Mouse (Mus musculus) liver, adult (tissue): ENCODE data around the gene Tcf21.

Experiments
- GATA4 ChIP-seq: IDR thresholded peaks from 2 replicates; pipeline ENCODE4 v1.6.1; 2014; ENCODE audit warnings: mild to moderate bottlenecking, low read length; ENCODE audit not compliant: insufficient replicate concordance

Tcf21 gene

DNA sequence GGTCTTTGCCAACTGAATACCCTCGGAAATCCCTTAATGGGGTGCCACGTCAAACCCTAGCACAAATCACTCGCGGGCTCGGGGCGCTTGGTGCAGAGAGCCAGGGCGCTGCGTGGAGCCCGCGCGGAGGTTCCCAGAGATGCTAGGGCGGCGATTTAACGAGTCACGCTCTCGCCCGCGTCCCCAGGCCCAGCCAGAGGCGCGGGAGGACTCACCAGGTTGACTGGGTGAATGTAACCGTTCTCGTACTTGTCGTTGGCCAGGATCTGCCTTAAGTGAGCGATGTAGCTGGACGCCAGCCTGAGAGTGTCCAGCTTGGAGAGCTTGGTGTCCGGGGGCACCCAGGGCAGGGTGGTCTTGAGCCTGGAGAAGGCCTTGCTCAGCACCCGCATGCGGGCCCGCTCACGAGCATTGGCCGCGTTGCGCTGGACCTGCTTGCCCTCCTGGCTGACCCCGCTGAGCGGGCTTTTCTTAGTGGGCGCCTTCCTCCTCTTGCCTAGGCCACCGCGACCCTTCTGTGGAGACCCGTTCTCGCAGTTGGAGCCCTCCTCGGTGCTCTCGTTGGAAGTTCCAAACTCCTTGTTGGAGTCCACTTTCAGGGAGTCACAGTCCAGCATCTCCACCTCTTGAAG is 619 bp downstream of the Tcf21 start:
- TF ChIP-seq GATA4: no peak

DNA sequence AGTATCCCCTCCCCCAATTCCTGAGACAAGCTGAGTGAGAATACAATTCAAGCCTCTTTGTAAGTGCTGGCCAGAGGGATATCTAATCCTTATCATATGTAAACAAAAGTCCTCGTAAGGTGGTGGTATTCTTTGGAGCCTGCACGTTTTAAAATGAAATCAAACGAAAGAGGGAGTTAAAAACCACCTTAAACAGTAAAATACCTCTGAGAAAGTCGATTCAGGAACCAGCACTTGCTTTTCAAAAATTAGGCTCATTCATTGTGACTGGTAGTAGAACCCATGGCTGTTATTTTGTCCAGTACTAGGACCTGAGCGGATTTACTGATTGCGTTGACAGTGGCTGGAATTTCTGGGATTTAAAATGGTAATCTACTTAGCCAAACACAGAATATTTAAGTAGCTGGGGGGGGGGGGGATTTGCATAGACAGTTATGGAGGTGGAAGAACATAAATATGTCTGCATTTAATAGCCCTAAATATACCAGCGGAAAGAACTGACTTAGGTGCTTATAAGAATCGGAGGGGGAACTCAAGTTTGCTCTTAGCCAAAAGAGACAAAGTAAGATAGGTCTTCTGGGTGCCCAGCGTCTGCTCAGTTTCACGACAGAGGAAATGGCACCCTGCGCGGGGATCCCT is 1.3 kb downstream of the Tcf21 start:
- no peak for TF ChIP-seq GATA4

DNA sequence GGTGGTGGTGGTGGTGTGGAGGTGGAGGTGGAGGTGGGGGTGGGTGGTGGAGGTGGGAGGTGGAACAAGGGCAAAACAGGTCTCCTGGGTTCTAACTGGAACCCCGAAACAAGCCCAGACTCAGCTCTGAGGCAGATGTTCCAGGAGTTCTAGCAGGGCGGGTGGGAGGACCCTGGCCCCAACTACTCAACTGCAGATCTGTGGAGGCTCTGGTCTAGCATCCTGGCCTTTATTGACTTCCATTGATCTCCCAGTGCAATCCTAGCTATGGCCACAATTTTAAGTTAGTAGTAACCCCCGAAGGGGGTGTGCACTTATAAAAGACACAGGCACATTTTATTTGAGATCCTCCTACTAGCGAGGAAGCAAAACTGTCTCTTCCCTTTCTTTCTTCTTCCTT is 2.0 kb downstream of the Tcf21 start:
- no peak for TF ChIP-seq GATA4

DNA sequence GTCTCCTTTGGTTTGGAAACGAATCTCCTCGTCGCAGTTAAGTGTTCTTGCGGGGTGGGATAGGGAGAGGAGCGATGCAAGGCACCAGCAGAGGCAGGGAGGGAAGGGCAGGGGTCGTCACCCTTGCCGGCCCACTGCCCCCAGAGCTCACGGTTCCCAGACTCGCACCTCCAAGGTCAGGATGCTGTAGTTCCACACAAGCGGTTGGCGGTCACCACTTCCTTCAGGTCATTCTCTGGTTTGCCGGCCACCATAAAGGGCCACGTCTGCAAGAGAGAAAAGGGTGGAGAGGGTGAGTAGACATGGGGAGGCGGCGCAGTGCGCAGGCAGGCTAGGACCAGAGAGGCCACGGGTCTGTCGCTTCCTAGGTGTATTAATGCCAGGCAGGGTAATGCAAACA is 2.4 kb downstream of the Tcf21 start:
- no peak for TF ChIP-seq GATA4

DNA sequence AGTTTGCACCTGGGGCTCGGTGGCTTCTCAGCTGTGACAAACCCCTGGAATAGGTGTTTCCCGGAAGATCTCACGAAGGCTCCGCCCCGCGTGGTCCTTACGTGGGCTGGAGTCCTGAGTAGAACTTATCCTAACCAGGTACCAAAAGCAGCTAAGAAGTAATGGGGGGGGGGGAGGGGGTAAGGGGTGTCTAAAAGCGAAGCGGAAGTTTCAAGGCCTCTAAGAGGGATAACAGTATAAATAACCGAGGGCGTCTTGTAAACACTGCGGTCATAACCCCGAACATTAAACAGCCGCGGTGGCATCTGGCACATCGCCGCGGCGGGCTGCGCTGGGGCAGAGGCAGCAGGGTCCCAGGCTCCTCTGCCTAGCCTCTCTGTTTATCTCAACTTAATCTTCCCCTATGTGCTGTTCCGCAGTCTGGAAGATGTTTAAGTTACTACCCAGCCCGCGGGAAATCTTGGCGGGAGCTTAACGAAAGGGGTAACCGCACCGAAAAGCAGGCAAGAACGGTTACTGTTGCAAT is 3.7 kb downstream of the Tcf21 start:
- TF ChIP-seq GATA4: no peak

DNA sequence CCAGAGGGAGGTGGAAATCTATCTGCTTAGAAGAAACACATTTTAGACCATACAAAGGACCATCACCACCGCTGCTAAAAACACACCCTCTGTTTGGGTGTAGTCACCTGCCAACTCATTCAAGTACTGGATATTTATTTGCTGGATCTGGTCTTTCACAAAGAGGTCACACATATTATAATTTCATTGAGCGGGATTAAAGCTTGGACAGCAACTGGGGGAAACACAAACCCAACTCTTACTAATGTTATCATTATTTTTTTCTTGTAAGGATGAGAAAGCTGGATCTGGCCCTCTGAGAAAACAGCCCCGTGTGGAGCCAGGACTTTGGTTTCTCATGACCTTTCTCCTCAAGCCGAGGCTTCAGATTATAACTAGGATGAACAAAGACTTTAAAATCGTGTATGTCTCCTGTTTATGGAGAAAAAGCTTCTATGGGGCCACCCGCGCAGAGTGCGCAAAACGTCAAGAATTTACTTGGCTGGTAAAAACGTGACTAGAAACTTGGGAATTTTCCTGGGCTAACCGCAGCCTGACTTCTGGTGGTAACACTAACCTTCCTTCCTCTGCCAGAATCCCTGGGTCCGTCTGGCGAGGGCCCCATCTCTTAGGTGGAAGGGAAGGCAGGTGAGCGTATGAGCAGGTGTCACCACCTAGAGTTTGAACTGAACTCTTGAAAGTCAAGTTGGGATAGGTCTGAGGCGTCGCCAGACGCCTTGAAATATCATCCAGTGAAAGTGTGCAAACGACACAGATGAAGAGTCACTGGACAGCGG is 4.3 kb downstream of the Tcf21 start:
- TF ChIP-seq GATA4: no peak

DNA sequence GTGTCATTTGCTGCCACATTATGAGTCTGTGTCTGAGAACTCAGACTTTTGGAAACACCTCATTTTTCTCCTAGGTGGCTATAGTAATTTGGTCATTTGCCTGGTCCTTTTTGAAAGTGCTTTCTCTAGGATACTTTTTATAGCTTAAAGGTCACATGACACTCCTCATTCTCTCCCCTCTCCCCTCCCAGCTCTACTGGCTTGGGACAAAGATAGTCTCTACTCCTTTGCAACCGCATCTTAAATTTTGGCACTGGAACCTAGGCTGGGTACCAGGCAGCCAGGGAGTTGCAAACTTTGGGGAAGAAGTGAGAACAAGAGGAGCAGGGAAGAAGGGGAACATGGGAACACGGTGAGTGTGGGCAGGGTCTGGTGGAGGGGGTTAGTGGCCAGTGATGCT is 5.2 kb downstream of the Tcf21 start:
- TF ChIP-seq GATA4: no peak

DNA sequence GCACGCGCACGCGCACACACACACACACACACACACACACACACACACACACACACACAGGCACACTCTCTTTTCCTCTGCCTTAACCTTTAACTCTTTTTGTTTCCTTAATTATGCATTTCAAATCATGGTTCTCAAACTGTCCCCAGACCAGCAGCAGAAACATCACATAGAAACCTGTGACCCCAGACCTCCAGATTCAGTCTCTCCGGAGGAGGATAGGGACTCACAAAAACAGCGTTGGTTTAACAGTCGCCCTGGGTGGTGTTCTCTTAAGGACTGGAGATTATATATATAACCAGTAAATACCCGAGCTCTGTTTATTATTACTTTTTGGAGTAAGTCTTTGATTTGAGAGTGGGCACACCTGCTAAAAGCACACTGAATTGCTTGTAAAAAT is 5.7 kb downstream of the Tcf21 start:
- TF ChIP-seq GATA4: no peak

DNA sequence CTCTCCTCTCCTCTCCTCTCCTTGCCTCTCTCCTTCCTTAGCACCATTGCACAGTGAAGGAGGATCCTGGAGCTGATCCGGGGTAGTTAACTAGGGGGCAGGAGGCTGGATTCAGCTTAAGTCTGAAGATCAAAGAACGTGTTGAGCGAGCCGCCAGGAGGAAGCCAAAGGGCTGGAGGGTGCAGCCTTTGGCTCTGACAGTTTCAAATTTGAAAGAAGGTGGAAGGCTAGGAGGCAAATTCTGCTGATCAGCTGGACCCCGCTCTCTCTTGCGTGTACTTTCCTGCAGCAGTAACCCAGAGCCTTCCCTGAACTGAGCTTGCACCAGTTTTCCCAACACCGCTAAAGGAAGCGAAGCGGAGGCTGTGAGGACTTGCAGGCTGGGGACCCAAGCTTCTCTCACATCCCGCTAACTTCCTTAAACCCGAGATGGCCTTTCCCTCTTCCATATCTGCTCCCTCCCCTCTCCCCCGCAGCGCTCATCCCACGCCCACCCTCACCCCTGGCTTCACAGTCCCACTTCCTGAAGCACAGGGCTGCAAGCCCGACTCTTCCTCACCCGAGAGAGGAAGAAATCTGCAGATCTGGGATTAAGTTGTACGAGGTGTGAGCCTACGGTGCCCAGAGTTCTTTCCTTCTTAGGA is 6.5 kb downstream of the Tcf21 start:
- TF ChIP-seq GATA4: no peak

DNA sequence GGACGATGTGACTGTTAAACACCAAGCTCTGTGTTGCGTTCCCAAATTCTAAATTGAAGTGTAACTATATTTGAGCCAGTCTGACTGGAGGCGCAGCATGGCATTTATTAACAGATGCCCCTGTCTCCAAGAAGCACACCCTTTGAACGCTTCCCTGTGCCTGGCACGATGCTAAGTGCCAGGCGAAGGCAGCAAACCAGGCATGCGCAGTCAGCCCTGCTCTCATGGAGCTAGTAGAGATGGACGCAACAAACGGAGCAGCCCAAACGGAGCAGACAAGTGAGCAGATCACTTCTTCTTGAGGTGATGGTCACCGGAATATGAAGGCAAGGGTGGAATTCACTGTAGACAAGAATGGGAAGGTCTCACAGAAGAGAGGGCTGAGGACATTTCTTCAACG is 8.1 kb downstream of the Tcf21 start:
- TF ChIP-seq GATA4: no peak

DNA sequence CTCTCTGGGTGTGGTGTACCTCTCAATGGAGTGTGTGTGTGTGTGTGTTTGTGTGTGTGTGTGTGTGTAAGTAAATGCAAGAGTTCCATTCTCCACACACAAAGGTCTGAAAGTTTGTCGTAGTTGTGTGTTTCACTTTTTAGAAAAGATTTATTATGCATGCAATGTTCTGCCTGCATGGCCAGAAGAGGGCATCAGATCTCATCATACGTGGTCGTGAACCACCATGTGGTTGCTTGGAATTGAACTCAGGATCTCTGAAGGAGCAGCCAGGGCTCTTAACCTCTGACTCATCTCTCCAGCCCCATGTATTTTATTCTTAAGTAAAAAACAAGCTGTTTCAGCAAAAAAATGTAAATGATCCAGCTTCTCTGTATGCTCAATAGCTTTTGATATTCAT is 37.3 kb downstream of the Tcf21 start:
- no peak for TF ChIP-seq GATA4

DNA sequence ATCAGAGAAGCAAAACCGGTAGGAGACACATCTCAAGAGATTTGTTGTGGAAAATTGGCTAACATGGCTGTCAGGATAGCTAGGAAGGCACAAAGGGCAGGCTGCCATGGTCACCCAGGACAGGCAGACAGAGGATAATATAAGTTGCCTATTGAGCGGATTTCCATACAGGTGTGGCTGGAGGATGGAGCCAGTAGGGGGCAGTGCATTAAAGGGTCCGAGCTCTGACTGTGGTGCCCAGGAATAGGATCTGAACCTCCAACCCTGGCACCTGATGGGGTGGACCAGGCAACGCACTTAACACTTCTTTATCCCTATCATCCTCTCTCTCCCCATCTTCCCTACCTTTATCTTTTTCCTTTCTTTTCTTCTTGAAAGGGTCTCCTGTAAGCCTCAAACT is 38.5 kb downstream of the Tcf21 start:
- no peak for TF ChIP-seq GATA4

DNA sequence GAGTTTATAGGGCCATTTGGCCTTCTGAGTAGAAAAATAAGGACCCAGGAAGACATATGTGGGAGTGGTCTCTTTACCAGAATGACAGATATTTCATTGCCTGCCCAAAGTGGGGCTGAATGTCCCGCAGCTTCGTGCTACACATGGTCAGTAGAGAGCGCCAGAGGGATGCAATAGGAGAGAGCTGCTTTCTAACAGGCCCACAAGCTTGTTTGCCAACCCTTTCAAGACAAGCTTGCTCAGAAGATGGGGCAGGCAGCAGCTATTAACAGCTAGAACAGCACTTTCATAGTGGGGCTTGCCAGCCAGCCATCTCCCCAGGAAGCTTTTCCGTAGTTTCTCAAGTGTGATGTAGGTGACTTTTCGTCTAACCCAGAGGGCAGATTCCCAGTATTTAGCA is 42.0 kb downstream of the Tcf21 start:
- no peak for TF ChIP-seq GATA4

DNA sequence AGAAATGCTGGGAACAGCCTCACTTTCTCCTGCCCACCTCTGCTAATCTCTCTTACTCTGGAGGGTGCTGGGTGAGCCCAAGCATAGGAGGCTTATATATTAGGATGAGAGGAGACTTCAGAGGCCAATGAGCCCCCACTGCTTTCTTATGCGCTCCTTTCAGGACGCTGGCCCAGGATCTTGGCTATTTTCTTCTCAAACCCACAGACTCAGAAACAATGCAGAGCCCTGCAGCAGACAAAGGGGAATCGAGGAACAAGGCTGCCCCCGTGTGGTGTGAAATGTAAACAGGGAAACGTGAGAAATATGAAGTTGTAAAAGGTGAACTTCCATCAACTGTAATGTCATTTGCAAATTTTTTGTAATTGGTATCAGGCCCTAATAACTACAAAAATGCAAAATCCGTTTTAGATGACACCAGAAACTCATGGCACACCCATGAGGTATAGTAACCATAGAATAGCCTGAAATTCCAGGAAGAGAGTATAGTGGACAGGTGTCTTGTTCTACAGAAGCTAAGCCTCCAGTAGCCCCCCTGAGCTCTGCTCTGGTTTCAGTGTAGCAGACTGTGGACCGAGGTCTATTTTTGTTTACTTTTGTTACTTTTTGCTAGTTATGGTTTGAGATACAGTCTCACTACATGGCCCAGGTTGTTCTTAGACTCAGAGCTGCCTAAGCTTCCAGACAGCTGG is 43.8 kb downstream of the Tcf21 start:
- TF ChIP-seq GATA4: no peak

DNA sequence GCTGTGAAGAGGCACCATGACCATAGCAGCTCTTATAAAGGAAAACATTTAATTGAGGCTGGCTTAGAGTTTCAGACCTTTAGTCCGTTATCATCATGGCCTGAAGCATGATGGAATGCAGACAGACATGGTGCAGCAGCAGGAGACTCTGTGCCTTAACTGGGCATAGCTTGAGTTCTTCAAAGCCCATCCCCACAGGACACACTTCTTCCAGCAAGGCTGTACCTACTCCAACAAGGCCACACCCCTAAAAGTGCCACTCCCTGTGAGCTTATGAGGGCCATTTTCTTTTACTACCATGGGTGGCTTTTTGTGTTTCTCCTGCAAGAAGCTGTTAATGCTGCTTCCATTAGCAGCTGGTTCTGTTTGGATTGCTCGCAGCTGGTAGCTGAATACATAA is 44.5 kb downstream of the Tcf21 start:
- TF ChIP-seq GATA4: no peak
